In the genomic region with DNA sequence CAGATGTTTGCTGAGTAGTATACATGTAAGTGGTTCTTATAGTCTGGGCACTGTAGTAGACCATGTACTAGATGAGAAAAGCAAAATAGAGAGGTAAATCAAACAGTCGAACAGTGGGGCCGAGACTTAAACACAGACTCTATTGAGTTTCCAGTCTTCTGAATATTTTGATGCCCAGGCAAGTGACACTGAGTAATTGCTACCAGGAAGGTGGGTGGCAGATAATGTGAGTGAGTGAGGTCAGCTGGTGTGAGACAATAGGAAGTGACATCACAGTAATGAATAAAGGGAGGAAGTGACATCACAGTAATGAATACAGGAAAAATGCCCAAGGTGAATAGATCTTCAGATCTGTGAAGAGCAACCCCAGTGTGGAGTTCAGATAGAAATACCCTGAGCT, we compare ENCODE assay signal across 8 mouse cellular contexts. TPM values are rescaled to one million over a fixed set of nuclear protein-coding genes. Genes with fewer than 3 reads are reported as not detected.
DNase-seq lines count a peak whose midpoint lies in the region; ATAC-seq lines count a peak whose summit lies in the region.
"Had no signal": no experiment of that assay in that cellular context is flagged by ENCODE, and none has a peak within 500 bp of the region (broad histone marks: within the 10 kb centered on the region; RNA-seq: fewer than 3 reads in every experiment).

Gene Rapgef5 (plus strand): TSS at position 301 of the 400 bp plus-strand sequence.

- H3K4me3 ChIP-seq in lung, embryonic 16.5 days (ENCODE audit: low read length): no peak within 1 kb of the TSS
- H3K4me3 ChIP-seq in hindbrain, embryonic 12.5 days: no peak within 1 kb of the TSS
- no peak within 1 kb of the TSS for H3K4me3 ChIP-seq in neural tube, embryonic 13.5 days

- H3K9me3 ChIP-seq in lung, embryonic 16.5 days (ENCODE audit: control insufficient read depth, low read length): no peaks in the 10 kb centered on the region
- H3K9me3 ChIP-seq in hindbrain, embryonic 12.5 days (replicated peaks): no peaks in the 10 kb centered on the region
- H3K9me3 ChIP-seq in neural tube, embryonic 13.5 days: no peaks in the 10 kb centered on the region

- WGBS in lung, embryonic 16.5 days: 78% methylated on average over 2 of the region's 2 CpGs
- 93% methylated on average over 2 of the region's 2 CpGs for WGBS in hindbrain, embryonic 12.5 days
- WGBS in neural tube, embryonic 13.5 days: 88% methylated on average over 2 of the region's 2 CpGs

- no peaks in the 10 kb centered on the region for H3K36me3 ChIP-seq in lung, embryonic 16.5 days (ENCODE audit: control insufficient read depth, insufficient read depth, low read length)
- H3K36me3 ChIP-seq in hindbrain, embryonic 12.5 days: no peaks in the 10 kb centered on the region
- H3K36me3 ChIP-seq in neural tube, embryonic 13.5 days: no peaks in the 10 kb centered on the region

- H3K27me3 ChIP-seq in lung, embryonic 16.5 days (ENCODE audit: control insufficient read depth, insufficient read depth, low read depth, low read length): no peaks in the 10 kb centered on the region
- H3K27me3 ChIP-seq in hindbrain, embryonic 12.5 days: no peaks in the 10 kb centered on the region
- no peaks in the 10 kb centered on the region for H3K27me3 ChIP-seq in neural tube, embryonic 13.5 days

- no peak within 1 kb of the TSS for H3K27ac ChIP-seq in lung, embryonic 16.5 days (ENCODE audit: low read length)
- no peak within 1 kb of the TSS for H3K27ac ChIP-seq in hindbrain, embryonic 12.5 days
- no peak within 1 kb of the TSS for H3K27ac ChIP-seq in neural tube, embryonic 13.5 days (replicated peaks)

- H3K4me2 ChIP-seq in lung, embryonic 16.5 days (ENCODE audit: low read depth, low read length): no peak within 1 kb of the TSS
- H3K4me2 ChIP-seq in hindbrain, embryonic 12.5 days (replicated peaks): no peak within 1 kb of the TSS
- H3K4me2 ChIP-seq in neural tube, embryonic 13.5 days: no peak within 1 kb of the TSS

- no peak within 1 kb of the TSS for H3K9ac ChIP-seq in lung, embryonic 16.5 days (ENCODE audit: low read length)
- no peak within 1 kb of the TSS for H3K9ac ChIP-seq in hindbrain, embryonic 12.5 days
- H3K9ac ChIP-seq in neural tube, embryonic 13.5 days: no peak within 1 kb of the TSS

- H3K4me1 ChIP-seq in lung, embryonic 16.5 days (replicated peaks; ENCODE audit: control insufficient read depth, insufficient read depth, low read length): peaks cover 4% of the 10 kb centered on the region; the same call in 1 of the 2 replicates
- H3K4me1 ChIP-seq in hindbrain, embryonic 12.5 days: peaks cover 6% of the 10 kb centered on the region
- peaks cover 18% of the 10 kb centered on the region for H3K4me1 ChIP-seq in neural tube, embryonic 13.5 days (replicated peaks)

- ATAC-seq in lung, embryonic 16.5 days (ENCODE audit: low read depth): no peak
- ATAC-seq in hindbrain, embryonic 12.5 days (ENCODE audit: low FRiP score): no peak
- no peak for ATAC-seq in neural tube, embryonic 13.5 days (ENCODE audit: low read depth)

- no peak for DNase-seq in lung, adult 18-20 months
- no peak for DNase-seq in gonadal fat pad, adult 2 months (ENCODE audit: low read depth)
- no peak for DNase-seq in kidney, postnatal 4 days
- DNase-seq in cerebellum, adult 9-10 months: no peak
- DNase-seq: lung, postnatal 36 days had no signal

RNA-seq across cellular contexts. Expression of gene Rapgef5, which starts in this region (rescaled TPM):
- 25.8 and 25.9 TPM in 2 replicates for polyA plus RNA-seq in lung, embryonic 16.5 days (2015; fragmentation: Nextera tagmentation; extraction: Ambion mirVana)
- polyA plus RNA-seq in gonadal fat pad, adult 2 months (2012; rRNA removed): 9.6 and 11.5 TPM in 2 replicates
- polyA plus RNA-seq in hindbrain, embryonic 12.5 days (2016; fragmentation: Nextera tagmentation; extraction: Ambion mirVana): 41.1 and 44.7 TPM in 2 replicates
- 32.9 and 35.5 TPM in 2 replicates for polyA plus RNA-seq in neural tube, embryonic 13.5 days (2015; fragmentation: Nextera tagmentation; extraction: Ambion mirVana)
